Mouse (Mus musculus) testis, postnatal 14 days (tissue): ENCODE results near the gene Cntnap2.

ENCODE experiments used
- DNase-seq: peaks from one replicate; pipeline ENCODE4 v3.0.0; 2021; ENCODE audit warnings: low spot score

Gene Cntnap2

DNA sequence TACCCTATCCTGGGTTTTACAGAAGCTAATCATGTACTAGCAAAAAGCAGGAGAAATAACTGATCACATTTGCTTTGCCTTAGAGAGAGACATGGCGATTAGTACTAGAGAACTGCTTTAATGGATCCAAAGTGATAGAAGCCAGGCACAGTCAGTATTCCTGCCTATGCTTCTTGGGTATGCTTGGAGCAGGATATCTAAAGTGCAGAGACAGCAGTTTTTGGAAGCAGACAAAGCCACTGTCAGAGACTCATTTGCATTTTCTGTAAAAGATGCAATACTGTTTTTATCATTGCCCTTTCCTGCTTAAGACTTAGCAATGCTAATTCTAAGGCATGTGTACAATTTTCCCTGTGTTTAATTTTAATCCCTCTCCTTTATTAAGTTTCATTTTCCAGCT is 1637.0 kb downstream of the Cntnap2 start:
- no peak for DNase-seq

DNA sequence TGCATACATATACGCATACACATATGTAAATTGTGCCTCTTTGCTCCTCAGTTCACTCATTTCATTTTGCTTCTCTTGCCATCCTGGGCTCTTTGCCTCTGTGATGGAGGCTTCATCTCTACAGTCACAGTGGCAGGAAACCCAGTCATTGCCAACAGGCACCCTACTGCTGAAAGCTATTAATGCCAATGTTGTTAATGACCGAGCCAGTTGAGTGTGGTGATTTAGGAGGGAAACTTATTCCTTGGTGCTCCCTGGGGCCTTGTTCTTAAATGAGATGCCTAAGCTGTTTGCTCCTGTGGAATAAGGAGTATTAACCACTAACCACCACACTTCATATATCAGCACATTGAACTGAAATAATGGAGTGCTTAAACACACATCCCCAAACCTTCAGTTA is 1640.2 kb downstream of the Cntnap2 start:
- DNase-seq, result no peak

- no peak for DNase-seq
These were observed 1645.4 kb downstream of the Cntnap2 start for GRCm38 (mm10) chr6:46704293-46705170.

GRCm38 (mm10) chr6:46705926-46706325 is 1646.8 kb downstream of the Cntnap2 start:
- DNase-seq, result no peak

DNA sequence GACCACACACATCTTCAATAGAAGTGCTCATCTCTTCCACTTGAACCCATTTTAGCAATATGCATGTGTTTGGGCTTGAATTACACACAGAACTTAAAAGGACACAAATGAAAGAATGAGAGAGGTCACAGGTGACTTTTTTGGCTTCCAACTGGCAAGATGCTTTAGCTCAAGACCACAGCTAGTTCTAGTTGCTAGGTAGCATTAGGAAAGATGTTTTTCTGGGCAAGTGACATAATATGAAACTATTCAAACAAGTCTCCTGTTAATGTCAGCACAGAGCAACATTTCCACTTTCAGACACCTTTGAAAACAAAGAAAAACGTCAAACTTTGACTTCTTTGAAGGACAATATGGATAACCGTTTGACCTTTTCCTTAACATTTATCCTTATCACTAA is 1657.4 kb downstream of the Cntnap2 start:
- DNase-seq, result no peak

DNA sequence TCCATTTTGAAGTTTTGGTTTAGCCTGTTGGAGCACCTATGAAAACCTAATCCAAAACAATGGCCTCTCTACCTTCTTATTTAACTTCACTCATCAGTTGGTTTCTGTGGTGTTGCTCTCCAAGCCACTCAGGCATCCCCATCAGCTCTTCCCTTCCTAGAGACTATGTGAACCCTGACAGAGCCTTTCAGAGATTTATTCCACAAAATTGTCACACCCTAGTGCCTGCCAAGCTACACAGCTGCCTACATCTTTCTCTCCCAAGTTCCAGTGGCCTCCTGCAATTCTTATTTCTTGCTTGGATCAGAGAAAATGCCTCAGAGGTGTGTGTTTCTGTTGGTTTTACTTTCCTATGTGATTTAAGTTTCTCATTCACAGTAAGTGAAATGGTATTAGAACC is 1674.6 kb downstream of the Cntnap2 start:
- no peak for DNase-seq

DNA sequence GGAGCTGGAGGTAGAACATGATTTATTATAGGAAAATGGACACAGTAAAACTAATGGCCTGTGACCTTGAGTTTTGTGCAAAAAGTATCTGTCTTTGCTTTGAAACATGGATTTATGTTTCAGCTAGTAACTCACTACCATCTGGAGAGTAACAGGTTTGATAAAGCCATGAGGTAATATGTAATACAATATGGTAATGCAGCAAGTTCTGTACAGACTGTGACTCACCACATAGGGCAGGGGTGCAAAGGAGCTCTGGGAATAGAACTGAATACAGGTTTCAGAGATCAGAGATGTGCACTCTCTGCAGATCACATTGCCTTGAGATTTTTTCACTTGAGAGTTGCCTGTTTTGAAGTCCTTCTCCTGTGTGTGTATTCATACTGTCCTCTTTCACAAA is 1689.3 kb downstream of the Cntnap2 start:
- no peak for DNase-seq

DNA sequence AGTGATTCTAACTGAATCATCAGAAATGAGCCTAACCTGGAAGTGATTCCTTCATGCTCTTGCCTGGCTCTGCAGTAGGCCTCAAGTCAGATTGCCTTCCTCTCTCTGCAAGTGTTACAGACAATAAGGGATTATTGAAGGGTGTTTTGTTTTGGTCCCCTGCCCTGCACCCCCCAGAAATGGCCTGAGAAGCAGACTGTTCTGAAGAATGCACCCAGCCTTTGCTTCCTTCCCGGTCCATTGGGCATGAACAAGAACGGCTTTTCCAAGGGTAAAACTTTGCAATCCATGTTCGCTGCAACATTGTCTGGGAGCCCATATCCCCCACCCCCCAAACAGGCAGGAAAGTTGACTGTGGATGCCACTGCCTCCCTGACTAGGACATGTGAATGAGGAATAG is 1704.3 kb downstream of the Cntnap2 start:
- no peak for DNase-seq

GRCm38 (mm10) chr6:46774529-46774928 is 1715.4 kb downstream of the Cntnap2 start:
- no peak for DNase-seq

DNA sequence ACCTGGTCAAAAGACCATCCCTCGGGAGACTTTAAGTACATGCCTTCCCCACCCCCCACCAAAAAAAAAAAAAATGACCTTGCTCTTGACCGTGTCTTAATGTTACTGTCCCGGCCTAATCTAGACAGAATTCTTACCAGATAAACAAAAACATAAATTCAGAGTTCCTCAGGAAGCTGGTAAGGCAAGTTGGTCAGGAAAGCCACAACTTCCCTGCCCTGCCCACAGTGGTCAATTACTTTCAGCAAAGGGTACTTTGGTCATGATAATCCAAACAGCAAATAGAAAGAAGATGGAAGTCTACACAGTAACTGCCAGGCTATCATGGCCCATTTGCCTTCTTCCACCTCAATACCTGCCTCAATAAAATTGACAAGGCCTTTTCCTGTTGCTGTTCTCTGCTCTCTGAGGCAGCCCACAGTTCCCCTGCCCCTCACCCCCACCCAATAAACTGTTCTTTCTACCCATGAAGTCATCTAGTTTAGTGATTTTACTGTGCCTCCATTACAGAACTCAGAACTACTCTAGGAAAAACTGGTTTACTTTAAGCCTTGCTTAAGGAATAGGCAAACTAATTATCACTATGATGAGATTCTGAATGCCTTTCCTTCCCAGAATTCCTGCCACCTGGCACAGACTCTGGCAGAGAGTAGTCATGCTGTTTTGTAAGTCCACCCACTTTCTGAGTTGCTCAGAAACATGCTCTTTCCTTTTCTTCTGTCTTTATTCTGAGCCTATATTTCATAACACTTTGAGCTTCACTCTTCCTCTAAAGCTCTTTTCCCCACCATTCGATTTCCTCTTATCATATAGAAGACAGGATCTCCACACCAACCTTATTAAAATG is 1743.3 kb downstream of the Cntnap2 start:
- no peak for DNase-seq

DNA sequence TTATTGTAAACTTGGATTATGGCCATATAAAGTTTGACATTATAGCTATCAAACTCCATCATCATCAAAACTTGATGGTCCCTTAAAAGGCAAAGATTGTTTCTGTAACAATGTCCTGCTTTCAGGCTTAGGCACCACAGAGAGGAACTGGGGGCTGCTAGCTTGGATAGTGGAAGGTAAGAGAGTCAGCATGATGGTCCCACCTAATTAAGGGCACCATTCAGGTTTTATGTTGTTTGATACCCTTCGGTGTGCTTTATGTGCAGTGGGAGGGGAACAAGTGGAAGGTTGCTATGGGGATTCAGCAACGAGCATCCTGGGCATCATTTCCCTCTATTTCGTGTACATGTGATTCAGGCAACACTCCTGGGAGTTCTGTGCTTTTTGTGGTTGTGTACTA is 1797.5 kb downstream of the Cntnap2 start:
- no peak for DNase-seq

DNA sequence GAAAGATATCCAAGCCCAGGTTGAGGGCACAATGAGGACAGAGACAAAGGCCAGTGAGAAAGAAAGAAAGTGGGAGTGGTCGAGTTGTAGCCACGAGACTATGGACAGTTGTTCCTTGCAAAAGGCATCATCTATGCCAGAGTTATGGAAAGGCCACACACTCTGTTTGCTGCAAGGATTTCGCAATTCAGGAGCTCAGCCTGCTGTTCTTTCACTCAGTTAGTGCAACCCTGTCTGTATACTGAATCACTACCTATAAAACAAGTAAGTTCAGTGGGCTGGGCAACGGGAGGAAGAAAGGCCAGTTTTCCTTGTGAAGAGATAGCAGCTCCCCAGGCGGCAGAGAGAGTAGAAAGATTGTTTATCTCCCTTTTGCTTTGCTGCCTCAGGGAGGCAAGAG is 1801.9 kb downstream of the Cntnap2 start:
- DNase-seq, result no peak

DNA sequence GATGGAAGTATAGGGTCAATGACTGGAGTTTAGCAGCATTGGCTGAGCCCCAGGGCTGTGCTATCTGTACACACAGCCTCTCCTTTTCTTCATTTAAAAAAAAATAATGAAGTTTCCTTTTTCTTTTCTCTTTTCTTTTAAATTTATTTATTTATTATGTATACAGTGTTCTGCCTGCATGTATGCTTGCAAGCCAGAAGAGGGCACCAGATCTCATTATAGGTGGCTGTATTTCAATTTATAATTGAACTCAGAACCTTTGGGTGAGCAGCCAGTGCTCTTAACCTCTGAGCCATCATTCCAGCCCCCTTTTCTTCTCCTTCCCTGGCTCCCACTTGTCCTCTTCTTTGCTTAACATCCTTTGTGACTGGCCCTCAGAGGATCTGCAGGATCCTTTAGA is 1807.2 kb downstream of the Cntnap2 start:
- no peak for DNase-seq

DNA sequence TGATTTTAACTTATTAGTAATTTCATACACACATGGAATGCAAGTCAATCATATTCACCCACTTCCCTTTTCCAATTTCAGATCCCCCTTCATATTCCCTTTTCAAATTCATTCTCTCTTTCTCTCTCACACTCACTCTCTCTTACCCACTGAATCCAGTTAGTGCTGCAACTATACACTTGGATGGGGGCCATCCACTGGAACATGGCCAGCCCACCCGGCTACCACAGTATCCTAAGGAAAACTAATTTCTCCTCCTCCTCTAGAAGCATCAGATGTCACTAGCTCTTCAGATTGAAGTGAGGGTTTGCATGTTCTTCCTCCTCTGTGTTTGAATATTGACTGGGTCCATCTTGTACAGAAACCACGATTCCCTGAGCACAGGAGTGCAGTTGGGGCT is 1827.1 kb downstream of the Cntnap2 start:
- no peak for DNase-seq

- no peak for DNase-seq
These were observed 1850.0 kb downstream of the Cntnap2 start for GRCm38 (mm10) chr6:46909167-46909566.

GRCm38 (mm10) chr6:46918701-46919274 is 1859.6 kb downstream of the Cntnap2 start:
- DNase-seq, result no peak

DNA sequence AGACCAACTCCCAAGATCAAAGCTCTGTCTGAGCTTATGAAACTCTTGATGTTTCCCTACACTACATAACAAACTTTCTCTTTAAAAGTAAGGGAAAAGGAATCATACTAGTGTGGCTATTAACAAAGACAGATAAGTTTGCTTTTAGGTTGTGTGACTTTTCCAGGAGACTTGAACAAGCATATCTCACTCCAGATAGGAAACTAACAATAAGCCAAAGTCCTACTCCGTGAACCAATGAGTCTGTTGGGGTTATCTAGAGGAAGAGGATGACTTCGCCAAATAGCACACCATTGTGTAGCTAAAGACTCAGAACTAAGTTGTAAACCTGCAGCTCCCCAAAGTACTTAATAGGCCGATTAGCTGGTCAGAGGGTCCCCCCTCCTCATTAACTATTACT is 1860.8 kb downstream of the Cntnap2 start:
- DNase-seq, result no peak

DNA sequence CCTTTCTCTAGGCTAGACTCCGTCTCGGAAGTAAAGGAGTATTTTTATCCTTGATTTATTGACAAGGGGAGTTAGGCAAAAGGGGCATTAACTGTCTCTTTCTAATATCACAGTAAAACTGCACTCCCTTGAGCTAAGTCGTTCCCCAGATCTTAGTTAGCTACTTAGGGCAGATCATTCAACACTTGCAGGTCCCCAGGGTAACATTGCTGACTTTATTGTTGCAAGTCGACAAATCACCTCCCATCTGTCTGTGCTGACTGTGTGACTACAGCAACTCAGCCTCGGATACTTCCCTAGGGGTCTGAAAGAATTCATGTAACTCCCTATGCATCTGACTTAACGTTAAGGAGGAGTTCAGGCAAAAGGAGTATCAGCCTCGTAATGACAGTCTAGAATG is 1865.6 kb downstream of the Cntnap2 start:
- DNase-seq, result no peak

DNA sequence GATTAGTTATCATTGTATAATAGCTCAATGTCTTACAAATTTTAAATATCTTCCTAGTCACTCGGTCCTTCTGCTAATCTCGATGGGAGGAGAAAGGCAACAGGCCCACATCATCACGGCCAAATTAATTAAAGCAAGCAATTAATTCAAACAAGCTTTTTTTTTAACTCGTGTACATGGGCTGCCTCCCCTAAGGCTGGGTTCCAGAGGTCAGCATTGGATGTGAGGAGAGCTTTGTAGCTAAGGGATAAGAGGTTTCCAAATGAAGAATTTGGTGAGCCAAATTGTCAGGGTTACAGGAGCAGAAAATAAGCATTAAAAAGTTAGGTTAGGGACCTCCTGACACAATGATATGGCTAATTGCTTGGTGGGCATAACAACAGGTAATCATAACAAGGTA is 1886.5 kb downstream of the Cntnap2 start:
- DNase-seq, result no peak

GRCm38 (mm10) chr6:46961022-46961686 is 1902.0 kb downstream of the Cntnap2 start:
- DNase-seq, result peak; percentile 53

GRCm38 (mm10) chr6:46963261-46963660 is 1904.1 kb downstream of the Cntnap2 start:
- DNase-seq, result no peak

- no peak for DNase-seq
These were observed 1904.5 kb downstream of the Cntnap2 start for GRCm38 (mm10) chr6:46963693-46964092.
